In the genomic region with DNA sequence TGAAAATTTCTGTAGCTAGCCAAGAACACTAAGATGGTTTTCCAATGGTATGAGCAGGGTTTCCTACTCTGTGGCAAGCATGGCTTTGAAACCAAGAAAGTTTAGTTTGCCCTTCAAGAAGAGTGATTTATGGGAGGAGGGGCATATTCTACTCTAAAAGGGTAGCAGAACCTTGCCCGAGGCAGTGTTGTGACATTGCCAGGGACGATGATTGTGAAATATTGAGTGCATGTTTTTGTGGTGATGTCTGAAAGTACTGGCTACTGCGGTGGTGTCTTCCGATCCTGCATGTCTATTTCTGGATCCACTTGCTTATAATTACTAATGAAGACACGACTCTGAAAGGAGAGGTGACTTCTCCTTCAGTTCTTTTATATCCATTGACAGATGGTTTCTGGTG, we compare ENCODE assay signal across 13 mouse cellular contexts.
A peak's percentile ranks its signal among the peaks of the same experiment; 100 is the strongest.
DNase-seq lines count a peak whose midpoint lies in the region; ATAC-seq and TF ChIP-seq lines count a peak whose summit lies in the region.
"Had no signal": no experiment of that assay in that cellular context is flagged by ENCODE, and none has a peak within 500 bp of the region (broad histone marks: within the 10 kb centered on the region; RNA-seq: fewer than 3 reads in every experiment).

No protein-coding gene starts in this region.

- no peaks in the 10 kb centered on the region for H3K27me3 ChIP-seq in myocyte (ENCODE audit: control insufficient read depth, insufficient read depth, insufficient read length)
- H3K27me3 ChIP-seq in forebrain, embryonic 16.5 days (replicated peaks; ENCODE audit: control insufficient read depth, insufficient read depth, low read length): no peaks in the 10 kb centered on the region
- no peaks in the 10 kb centered on the region for H3K27me3 ChIP-seq in hindbrain, embryonic 11.5 days (ENCODE audit: control insufficient read depth, insufficient read depth, low read length)
- H3K27me3 ChIP-seq: stomach, embryonic 15.5 days had no signal

- TF ChIP-seq POLR2A in myocyte (IDR thresholded peaks at IDR 0.05; ENCODE audit: insufficient read length, low read depth): no peak

- DNase-seq in embryo, embryonic 10 days (ENCODE audit: low spot score): peak; percentile 3
- DNase-seq in embryo, embryonic 9.5 days (ENCODE audit: extremely low spot score): no peak
- DNase-seq in left cerebral cortex, adult 2 months (ENCODE audit: extremely low spot score in 1 of 2, low spot score in 2 of 2): no peak
- no peak for DNase-seq in left cerebral cortex, postnatal 4 days
- DNase-seq in heart, postnatal 25 days (ENCODE audit: low spot score): peak; percentile 3
- no peak for DNase-seq in hindbrain, embryonic 11.5 days (ENCODE audit: low spot score)
- DNase-seq: cerebellum, adult 8-10 months had no signal

- no peak for TF ChIP-seq CTCF in left cerebral cortex, adult 2 months (IDR thresholded peaks at IDR 0.05)

- H3K4me1 ChIP-seq in forebrain, embryonic 16.5 days (replicated peaks; ENCODE audit: control insufficient read depth, insufficient read depth, low read length): no peaks in the 10 kb centered on the region
- H3K4me1 ChIP-seq in hindbrain, embryonic 11.5 days (replicated peaks; ENCODE audit: control insufficient read depth, insufficient read depth, low read length): no peaks in the 10 kb centered on the region
- H3K4me1 ChIP-seq: stomach, embryonic 15.5 days had no signal

- intact Hi-C loops in left cerebral cortex, adult 2 months (cut with DNase I): loop anchor here (5.0 kb wide), 2 partner anchors 117 to 1117 kb away; no protein-coding TSS in a partner anchor
- intact Hi-C loops in left cerebral cortex, postnatal 4 days (cut with DNase I): no loop called here
- intact Hi-C loops in heart, postnatal 25 days (cut with DNase I): no loop called here

- H3K9ac ChIP-seq in forebrain, embryonic 16.5 days (replicated peaks; ENCODE audit: low read depth, low read length): no peak overlapping the region
- no peak overlapping the region for H3K9ac ChIP-seq in hindbrain, embryonic 11.5 days (ENCODE audit: low read depth, low read length)
- H3K9ac ChIP-seq: stomach, embryonic 15.5 days had no signal

- no peaks in the 10 kb centered on the region for H3K9me3 ChIP-seq in forebrain, embryonic 16.5 days (ENCODE audit: control insufficient read depth, low read length)
- no peaks in the 10 kb centered on the region for H3K9me3 ChIP-seq in hindbrain, embryonic 11.5 days (ENCODE audit: control insufficient read depth, low read length)
- H3K9me3 ChIP-seq: stomach, embryonic 15.5 days had no signal

- no peaks in the 10 kb centered on the region for H3K79me2 ChIP-seq in myocyte (ENCODE audit: control insufficient read depth, insufficient read depth)

- no peaks in the 10 kb centered on the region for H3K36me3 ChIP-seq in myocyte (ENCODE audit: control insufficient read depth, insufficient read depth)
- H3K36me3 ChIP-seq in forebrain, embryonic 16.5 days (ENCODE audit: control insufficient read depth, insufficient read depth): no peaks in the 10 kb centered on the region
- no peaks in the 10 kb centered on the region for H3K36me3 ChIP-seq in hindbrain, embryonic 11.5 days (ENCODE audit: control insufficient read depth, insufficient read depth, low read length)
- H3K36me3 ChIP-seq: stomach, embryonic 15.5 days had no signal

- H3K4me3 ChIP-seq in left cerebral cortex, adult 2 months: no peak overlapping the region
- H3K4me3 ChIP-seq in myocyte: no peak overlapping the region
- no peak overlapping the region for H3K4me3 ChIP-seq in forebrain, embryonic 16.5 days (replicated peaks; ENCODE audit: low read length)
- H3K4me3 ChIP-seq in hindbrain, embryonic 11.5 days (ENCODE audit: low read depth, low read length): no peak overlapping the region
- H3K4me3 ChIP-seq: erythroblast, embryonic 14.5 days; stomach, embryonic 15.5 days had no signal

- peak overlapping the region; percentile 69 for H3K27ac ChIP-seq in left cerebral cortex, adult 2 months
- no peak overlapping the region for H3K27ac ChIP-seq in forebrain, embryonic 16.5 days (ENCODE audit: low read length)
- no peak overlapping the region for H3K27ac ChIP-seq in hindbrain, embryonic 11.5 days (ENCODE audit: low read depth, low read length)
- H3K27ac ChIP-seq: stomach, embryonic 15.5 days had no signal

- no peak for ATAC-seq in forebrain, embryonic 16.5 days
- no peak for ATAC-seq in hindbrain, embryonic 11.5 days (ENCODE audit: low FRiP score)
- ATAC-seq: hindbrain, embryonic 16.5 days had no signal

- WGBS in forebrain, embryonic 16.5 days: 77% methylated on average over 5 of the region's 5 CpGs
- 81% methylated on average over 5 of the region's 5 CpGs for WGBS in hindbrain, embryonic 11.5 days

- peak overlapping the region; percentile 4 for H3K4me2 ChIP-seq in myocyte (ENCODE audit: low read depth)
- H3K4me2 ChIP-seq in forebrain, embryonic 16.5 days (ENCODE audit: low read length): no peak overlapping the region
- H3K4me2 ChIP-seq in hindbrain, embryonic 11.5 days (replicated peaks; ENCODE audit: low read depth, low read length): no peak overlapping the region
- H3K4me2 ChIP-seq: midbrain, embryonic 11.5 days; stomach, embryonic 15.5 days had no signal

- H3ac ChIP-seq in myocyte (ENCODE audit: control insufficient read depth, insufficient read length): no peak overlapping the region

TF ChIP-seq in myocyte, 11 proteins besides CTCF, POLR2A, EP300 and RAD21:
- TF ChIP-seq CEBPB (IDR thresholded peaks at IDR 0.05; ENCODE audit: insufficient read depth, poor library complexity, severe bottlenecking) (0 out of 2 replicates have a peak, but pooled peaks have one; percentile 60), MYOG (IDR thresholded peaks at IDR 0.05; ENCODE audit: control insufficient read depth in 1 of 3, insufficient read depth in 1 of 3, insufficient read length in 2 of 3, low read depth in 2 of 3) (no peak)

Comparison
In these comparisons a context has a peak if more than half of its experiments do, and no peak if none do; other contexts are left out.
1. DNase-seq: peak in embryo, embryonic 10 days (single experiment) and heart, postnatal 25 days (single experiment); none in embryo, embryonic 9.5 days (single experiment), left cerebral cortex, adult 2 months (0 of 2), left cerebral cortex, postnatal 4 days (single experiment) and hindbrain, embryonic 11.5 days (single experiment).